Mouse (Mus musculus): ENCODE results near the gene Bbox1.

DNA sequence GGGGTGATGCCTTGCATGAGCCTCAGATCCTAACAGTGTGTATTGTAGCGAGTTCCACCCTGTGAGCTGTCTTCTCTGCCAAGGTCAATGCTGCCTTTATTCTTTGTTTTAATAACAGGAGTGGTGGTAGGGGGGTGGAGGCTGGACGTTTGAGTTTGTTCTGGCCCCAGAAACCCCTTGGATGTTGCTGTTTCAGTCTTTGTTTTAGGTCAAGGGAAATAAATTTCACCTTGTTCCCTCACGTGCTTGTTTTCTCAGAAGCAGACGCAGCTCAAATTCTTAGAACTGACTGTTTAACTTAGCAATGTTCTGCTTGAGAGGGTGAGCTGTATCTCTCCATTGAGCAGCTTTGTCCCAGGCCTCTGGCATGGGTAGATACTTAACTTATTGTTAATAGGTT lies 87.9 kb downstream of the Bbox1 start:
- TF ChIP-seq CTCF (IDR thresholded peaks at IDR 0.05; ENCODE audit: low read depth) (no peak), EP300 (optimal IDR thresholded peaks at IDR 0.05) (peak; percentile 29)

All from stomach, postnatal 0 days (tissue).